Mouse (Mus musculus) lung, postnatal 4 days (tissue): ENCODE results near the gene Samd4.

ENCODE experiments used
- DNase-seq, 2 experiments: peaks; one replicate each; pipeline ENCODE4 v3.0.0; 2021

Samd4 gene

DNA sequence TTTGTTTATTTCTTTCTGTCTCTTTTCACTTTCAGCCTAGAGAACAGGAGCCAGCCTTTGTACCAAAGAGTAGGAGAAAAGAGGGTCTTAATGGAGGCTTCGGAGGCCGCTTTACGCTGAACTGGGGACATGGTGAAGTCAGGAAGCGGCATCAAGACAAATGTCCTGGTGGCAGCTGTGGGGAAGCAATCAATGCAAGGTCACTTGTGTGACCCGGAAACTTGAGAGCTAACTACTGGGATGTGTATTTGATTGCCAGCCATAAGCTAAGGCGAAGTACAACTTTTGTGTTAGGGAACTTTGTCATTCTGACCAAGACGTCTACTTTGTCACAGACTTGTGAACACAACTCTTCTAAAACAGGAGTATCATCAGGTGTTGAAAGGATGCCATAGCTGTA, 73.5 kb downstream of the Samd4 start:
- DNase-seq, result no peak

DNA sequence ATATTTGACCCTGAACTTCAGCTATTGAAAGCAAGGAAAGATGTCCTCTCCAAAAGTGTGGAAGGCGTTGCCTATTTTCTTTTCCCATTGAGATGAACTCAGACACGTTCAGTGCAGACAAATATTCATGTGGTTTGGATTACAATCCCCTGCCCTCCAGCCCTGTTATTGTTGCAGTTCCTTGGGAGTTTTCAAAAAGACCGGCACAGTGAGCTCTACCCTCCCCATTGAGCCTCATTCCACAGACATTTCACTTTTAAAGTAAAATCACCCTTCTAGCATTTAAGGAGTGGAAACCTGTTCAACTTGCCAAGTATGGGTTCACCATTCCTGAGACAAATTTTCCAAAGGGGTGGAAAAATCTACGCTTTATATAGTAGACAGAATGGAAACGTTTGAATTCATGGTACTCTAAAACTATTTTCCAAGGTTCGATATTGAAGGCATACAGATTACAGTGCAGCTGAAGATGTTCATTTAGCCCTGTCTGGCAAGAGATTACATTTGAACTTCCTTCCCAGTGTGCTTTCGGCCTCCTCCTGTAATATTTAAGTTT, 76.6 kb downstream of the Samd4 start:
- no peak for DNase-seq

DNA sequence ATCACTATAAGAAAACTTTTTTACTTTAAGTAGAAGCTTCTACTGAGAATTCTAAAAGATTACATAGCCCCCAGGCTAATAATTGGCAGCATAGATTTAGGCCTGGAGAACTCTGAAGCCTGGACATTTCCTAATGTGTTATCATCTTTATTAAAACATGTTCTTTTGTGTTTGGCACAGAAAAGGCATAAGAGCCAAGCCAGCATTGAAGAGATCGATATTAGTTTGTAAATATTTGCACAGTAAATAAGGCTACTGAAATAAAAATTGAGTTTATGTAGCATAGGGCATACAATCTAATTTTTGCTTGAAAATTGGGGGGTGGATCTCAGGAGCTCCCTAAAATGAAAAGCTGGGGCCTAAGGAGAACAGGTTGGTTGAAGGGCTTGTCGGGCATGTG, 77.2 kb downstream of the Samd4 start:
- DNase-seq, result no peak

DNA sequence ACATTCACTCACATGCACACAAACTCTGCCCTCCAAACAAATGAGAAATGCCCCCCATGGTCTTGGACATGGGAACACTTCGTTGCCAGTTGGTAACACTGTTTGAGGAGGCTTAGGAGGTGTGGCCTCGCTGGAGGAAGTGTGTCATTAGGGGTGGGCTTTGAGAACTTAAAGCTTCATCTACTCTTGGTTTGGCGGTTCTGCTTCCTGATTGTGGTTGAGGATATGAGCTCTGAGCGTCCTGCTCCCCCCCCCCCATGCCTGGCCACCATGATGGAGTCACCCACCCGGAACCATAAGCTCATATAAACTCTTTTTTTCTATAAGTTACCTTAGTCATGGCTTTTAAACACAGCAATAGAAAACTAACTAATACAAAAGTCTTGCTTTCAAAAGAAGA, 80.2 kb downstream of the Samd4 start:
- no peak for DNase-seq

DNA sequence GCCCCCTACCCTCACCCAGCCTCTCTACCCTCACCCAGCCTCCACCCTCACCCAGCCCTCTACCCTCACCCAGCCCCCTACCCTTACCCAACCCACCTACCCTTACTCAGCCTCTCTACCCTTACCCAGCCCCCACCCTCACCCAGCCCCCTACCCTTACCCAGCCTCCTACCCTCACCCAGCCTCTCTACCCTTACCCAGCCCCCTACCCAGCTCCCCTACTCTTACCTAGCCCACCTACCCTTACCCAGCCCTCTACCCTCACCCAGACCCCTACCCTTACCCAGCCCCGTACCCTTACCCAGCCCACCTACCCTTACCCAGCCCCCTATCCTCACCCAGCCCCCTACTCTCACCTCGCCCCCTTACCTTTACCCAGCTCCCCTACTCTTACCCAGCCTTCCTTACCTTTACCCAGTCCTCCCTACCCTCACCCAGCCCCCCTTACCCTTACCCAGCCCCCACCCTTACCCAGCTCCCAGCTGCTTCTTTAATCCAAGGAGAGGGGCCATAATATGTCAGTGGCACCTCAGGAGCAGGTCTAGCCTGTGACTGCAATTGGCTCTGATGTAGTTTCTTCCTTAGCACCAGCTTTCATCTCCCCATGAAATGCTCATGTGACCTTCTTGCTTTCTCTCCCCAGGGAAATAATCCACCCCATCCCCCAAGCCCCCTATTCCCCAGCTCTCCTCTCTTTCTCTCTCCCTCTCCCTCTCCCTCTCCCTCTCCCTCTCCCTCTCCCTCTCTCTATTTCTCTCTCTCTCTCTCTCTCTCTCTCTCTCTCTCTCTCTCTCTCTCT, 81.6 kb downstream of the Samd4 start:
- no peak for DNase-seq

DNA sequence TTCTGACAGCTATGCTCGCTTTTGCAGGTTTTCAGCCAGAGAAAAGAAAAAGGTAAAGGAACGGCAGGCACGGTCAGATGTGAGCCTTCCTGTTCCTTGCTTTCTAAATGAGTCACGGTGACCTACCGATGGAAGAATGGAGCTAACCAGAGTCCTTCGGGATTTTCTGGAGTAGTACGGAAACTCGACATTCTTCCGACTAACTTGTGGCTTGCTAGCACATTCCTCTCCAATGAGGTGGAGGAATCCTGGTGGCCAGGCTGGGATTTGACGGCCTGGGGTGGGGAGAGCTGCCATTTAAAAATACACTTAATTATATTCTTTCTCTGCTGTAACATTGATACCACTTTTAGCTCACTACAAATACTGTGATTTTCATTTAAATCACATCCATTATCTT, 83.6 kb downstream of the Samd4 start:
- DNase-seq, result peak; percentile 57 to 68

DNA sequence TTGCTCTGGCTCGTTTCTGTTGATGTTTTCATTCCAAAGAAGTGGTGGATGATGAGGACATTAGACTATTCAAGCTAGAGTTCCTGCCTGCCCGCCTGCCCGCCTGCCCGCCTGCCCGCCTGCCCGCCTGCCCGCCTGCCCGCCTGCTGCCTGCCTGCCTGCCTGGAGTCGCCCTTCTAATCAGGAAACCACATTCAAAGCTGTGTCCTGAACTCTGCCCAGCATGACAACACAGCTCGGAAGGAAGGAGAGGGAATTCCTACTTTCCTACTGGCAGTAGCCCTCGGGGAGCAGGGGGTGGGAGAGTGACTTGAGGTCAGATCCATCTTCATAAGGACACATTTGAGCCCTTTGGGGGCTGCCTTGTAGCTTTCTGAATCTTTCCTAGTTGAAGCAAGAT, 85.4 kb downstream of the Samd4 start:
- DNase-seq, result peak; percentile 27 to 60

DNA sequence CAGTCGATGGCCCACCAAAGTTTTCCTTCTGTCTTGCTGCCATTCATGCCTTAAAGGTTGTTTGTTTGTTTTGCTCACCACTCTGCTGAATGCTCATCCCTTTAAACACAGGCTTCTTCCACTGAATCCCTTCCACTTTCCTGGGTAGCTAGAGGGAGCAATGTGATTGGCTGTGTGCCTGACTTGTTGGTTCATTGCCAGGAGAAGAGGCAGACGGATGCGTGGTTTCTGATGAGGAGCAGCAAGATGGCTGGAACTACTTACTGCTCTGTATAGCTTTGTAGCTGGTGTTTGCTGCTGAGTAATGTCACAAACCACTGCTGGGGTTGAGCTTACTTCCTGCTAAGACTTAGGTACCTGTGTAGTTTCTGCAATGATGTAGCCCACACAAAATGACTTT, 88.0 kb downstream of the Samd4 start:
- DNase-seq, result peak; percentile 36 to 52

DNA sequence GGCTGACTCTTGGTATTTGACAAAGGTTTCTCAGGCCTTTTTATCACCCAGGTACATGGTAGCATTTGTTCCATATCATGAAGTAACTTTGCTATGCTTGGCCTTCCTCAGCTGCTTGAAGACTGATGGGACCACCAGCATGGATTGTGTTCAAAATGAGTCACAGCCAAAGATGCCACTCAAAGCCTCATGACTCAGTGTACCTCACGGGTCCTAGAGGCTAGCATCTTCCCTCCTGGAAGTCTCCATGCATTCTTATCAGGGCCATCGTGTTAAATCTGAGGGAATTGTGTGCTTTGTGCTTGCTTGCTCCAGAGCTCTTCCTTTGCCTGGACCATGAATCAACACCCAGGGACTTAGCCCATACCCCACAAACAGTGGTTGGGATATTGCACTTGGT, 89.1 kb downstream of the Samd4 start:
- DNase-seq, result no peak

DNA sequence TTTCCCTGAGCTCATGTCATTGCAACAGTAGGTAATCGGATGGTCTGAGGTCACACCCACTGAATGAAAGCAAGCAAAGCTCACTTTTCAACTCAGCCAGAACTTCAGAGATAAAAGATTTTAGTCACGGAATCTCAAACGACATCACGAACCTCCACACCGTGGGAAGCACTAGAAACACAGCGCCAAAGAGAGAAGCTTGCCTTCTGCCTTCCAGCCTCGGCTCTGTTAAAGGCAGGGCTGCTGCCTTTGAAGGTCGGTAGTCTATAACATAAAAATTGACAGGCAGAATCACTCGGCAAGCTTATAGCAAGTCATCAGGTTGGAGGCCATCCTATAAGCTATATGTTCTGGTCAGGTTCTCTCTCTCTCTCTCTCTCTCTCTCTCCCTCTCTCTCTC, 92.2 kb downstream of the Samd4 start:
- no peak for DNase-seq

DNA sequence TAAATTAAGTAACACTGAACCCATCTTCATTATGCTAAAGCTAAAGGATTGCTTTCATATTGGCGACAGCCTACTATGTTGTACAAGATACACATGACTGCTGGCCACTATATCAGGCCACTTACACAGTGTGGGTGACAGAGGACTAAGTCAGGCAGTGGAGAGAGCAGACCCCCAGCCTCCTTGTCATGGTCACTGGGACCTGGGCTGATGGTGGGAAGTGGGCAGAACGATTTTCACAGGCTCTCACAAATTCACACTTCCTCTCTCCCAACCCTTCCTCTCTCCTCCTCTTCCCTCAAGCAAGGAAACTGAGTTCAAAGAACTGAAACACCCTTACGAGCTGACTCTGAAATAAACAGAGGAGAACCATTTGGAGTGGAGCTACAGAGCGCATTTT, 93.3 kb downstream of the Samd4 start:
- no peak for DNase-seq

DNA sequence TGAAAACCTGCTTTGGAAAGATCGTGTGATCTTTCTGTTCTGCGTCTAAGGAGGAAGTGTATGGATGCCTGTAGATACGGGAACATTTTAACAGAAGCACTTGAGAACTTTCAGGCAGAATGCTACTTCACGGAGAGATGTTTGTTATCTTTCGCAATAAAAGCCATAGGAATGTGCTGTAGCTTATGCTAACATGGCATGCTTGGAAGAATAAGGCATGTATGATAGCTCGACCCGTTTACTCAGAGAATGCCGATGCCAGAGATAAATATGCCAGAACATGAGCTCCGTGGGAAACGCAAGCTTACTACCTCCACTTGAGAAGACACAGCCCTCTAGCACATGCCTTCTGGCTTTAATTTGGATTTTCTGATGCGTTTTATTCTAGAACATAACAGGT, 94.1 kb downstream of the Samd4 start:
- no peak for DNase-seq

DNA sequence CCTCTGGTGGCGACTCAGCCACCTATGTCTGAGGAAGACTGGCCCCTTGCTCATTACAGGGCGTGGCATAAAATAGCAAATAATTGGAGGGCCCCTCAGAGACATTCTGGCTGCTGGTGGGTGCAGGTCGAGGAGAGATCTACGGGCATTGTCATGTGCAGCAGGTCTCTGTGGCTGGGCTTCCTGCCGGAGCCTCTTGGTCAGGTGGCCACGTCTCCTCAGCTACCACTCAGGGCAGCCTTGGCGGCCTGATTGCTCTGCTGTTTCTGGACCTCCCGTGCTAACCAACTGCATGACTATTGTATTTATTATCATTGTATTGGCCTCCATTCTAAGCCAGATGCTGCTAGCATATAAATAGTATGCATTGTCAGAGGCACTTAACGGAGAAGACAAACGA, 95.0 kb downstream of the Samd4 start:
- DNase-seq, result no peak

DNA sequence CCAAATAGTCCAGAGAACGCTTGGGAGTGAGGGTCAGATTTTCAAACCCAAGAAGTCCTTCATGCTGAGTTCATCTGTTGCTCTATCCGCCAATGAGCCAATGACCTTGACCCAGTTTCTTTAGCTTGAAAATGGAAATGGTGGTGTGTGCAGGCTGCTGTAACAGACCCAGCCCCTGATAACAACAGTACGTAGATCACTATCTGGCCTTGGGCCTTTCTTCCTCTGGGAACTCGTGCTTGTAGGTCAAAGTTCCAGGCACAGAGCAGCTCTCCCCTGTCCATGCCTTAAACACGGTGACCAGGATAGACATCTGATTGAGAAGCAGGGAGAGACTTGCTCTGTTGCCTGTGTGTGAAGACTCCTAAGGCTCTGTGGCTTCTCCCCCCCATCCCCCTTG, 96.5 kb downstream of the Samd4 start:
- DNase-seq, result no peak

DNA sequence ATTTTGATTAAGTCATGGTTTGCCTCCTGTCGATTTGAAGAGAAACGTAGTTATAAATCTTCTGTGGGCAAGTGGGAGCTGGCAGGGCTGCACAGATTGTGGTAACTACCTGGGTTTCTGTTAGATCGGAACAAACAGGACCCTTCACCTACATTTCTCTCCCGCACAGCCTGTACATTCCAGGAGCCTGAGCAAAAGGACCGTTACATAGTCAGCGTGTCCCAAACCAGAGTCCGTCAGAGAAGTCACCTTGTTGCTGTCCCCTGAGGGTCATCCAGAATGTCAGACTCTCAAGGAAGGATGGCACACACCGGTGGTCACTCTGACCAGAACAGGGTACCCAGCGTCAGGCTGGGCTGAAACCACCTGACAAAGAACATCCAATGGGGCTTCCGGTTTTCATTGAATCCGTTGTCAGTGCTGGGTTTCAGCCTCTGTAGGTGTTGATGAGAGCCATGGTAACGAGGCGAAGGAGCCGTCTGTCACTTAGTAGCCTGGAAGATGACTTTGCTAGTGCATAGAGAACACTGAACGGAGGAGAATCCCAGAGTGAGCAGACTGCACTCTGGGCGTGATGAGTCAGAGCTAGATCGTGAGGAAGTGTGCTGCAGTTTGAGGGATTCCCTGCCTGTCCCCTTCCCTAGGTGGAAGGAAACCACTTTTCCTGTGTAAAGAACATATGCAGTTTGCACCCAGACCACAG, 98.2 kb downstream of the Samd4 start:
- no peak for DNase-seq

DNA sequence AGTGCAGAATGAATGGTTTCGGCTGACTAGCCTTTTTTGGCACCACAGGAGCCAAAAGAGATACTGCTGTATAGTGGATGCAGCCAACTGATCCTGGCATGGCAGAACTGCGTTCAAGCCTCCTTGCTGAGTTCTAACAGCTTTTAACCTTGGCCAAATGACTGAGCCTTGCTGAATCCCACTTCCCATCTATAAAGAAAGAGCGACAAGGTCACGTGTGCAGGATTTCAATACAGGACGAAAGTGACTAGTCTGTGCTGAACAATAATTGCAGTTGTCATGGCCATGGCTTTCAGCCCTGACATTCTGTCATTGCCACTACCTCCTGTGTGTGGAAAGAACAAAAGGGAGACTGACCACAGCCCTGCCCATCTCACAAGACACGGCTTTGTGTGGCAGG, 99.5 kb downstream of the Samd4 start:
- no peak for DNase-seq

DNA sequence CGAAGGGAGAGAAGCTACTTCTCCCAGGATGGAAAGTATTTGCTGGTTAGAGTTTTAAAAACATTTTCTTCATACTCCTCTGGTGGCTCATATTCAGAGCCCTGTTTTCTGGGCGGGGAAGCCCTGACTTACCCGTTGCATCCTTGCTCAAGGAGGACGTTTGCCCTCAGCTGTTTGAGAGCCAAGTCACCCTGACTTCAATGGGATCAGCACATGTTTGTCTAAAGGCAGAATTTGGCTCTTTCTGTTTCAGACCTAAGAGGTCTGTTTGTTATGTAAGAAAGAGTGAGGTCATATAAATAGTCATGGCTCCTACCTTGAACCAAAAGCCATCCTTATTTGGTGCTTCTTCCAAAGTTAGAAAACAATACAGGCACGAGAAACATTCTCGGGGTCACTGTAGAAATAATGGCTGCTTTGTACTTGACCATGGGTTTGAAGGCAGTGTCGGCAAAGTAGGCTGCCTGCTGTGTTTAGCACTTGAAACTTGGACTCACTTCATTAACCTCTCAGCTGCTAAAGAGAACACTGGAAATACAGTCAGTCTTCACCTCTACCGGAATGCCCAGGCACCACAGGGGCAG, 102.0 kb downstream of the Samd4 start:
- no peak for DNase-seq

DNA sequence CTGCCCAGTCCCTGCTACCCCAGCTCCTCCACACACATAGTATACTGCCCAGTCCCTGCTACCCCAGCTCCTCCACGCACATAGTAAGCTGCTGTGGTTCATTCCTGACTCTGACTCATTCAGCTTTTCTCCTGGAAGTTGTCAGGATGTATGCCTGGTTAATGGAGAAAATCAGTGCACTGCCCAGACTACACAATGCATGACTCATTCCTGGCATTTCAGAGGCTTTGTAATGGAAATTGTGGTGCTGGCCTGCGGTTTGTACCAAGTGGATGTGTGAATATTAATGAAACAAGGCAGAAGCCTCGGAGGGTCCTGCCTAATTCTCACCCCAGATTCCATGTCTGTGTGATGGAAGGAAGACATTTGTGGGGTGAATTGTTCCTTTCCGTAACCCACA, 107.0 kb downstream of the Samd4 start:
- DNase-seq, result no peak

DNA sequence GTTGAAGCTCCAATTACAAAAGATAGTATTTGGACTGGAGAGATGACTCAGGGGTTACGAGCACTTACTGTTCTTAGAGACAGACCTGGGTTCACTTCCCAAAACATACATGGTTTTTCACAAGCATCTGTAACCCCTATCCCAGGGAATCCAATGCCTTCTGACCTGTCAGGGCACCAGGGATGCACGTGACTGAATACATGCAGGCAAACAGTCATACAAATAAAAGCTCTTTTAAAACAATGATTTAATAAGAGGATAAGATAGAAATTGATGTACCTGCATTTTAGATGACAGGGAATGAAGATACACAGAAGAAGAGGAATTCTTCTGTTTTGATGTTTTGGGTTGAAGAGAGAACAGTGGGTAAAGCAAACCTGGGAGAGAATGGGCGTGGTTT, 107.8 kb downstream of the Samd4 start:
- no peak for DNase-seq

DNA sequence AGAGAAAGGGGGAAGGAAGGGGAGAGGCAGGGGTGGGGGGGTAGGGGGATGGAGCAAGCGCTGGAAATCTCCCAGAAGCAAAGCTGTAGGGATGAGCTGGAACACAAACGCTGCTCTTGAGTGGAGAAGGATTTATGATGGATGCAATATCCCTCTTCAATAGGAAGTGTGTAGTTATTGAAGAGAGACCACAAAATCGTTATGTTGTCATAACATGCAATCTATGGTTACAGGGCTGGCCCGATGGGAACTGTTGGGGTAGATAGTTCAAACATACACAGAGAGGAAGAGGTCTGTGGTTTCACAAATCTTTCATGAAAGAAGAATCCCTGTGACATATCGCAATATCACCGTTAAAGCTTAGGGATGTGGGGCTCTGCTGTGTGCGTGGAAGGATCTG, 112.0 kb downstream of the Samd4 start:
- no peak for DNase-seq

DNA sequence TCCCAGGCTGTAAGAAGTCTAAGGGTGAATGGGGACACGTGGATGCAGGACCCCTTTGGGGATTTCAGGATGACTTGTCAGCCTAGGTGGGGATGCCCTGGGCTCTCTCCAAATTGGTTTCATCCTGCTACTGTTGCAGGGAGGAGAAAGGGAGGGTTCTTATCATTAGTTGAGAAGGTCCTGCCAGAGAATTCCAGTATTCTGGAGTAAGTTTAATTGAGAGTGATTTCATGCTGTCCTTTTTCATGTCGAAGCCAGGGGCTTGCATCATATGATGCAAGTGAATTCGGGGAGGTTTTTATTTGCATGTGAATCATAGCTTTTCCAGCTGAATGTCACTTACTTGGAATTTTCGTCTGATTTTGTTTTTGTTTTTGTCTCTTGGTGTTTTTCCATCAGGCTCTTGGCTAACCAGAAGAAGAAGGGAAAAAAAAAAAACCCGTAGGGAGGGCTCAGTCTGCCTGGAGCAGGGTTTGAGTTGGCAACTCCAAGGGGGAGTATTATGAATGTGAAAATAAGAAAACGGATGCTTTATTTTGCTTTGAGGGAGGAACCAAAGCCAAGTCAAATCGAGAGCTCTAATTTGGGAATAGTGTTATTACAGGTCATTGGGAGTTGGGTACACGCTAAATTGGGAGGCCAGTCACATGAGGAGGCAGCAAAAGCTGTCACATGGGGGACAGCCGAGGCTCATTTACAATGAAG, 116.8 kb downstream of the Samd4 start:
- no peak for DNase-seq

DNA sequence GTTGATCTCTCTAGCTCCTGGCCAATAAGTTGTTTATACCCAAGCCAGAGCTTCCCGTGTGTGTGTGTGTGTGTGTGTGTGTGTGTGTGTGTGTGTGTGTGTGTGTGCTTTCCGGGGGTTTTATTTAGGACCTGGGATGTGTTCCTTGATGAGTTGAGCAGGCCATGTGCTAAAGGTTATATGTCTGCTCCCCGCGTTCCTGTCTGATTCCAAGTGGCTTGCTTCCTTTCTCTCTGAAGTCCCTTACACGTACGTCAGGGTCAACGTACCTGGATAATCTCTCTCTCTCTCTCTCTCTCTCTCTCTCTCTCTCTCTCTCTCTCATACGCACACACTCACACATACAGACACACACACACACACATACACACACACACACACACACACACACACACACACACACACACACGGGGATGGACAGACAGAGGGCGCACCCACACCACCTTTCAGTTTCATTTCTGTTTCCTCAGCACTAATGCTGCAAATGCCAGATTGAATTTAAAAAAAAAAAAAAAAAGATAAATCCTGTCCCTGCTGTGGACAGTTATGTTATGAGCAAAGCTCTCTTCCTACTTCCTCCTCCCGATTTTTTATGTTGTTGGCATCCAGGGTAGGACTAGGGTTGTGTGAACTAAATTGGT, 117.6 kb downstream of the Samd4 start:
- no peak for DNase-seq
